Mouse (Mus musculus) embryonic fibroblast, embryonic 13.5 days (primary cell): ENCODE results near the gene Mapk7.

Experiments used
- CTCF ChIP-seq: IDR thresholded peaks from 2 replicates; pipeline ENCODE4 v1.5.1; 2011; ENCODE audit warnings: mild to moderate bottlenecking, control low read depth, low read length, moderate library complexity, borderline replicate concordance; ENCODE audit not compliant: insufficient read depth
- POLR2A ChIP-seq: IDR thresholded peaks from 2 replicates; pipeline ENCODE4 v1.6.1; 2011; ENCODE audit warnings: low read depth, mild to moderate bottlenecking, control low read depth, low read length, moderate library complexity

GRCm38 (mm10) chr11:61533571-61533970, 39.4 kb upstream of the Mapk7 start:
- TF ChIP-seq CTCF, result no peak
- no peak for TF ChIP-seq POLR2A
